Mouse (Mus musculus) limb, embryonic 15.5 days (tissue): ENCODE results near the gene Lmod2. TPM values are rescaled to one million over a fixed set of nuclear protein-coding genes. Genes with fewer than 3 reads are reported as not detected.

Source experiments
- ATAC-seq: fragments of 200-750 bp; cut with Nextera tagmentation; 2 replicates; pipeline ENCODE4 v1.8.0; 2017; ENCODE audit warnings: low read depth, moderate TSS enrichment; ENCODE audit not compliant: insufficient number of reproducible peaks, low FRiP score, low TSS enrichment
- H3K27ac ChIP-seq: fragments of 300-500 bp; sonication (generic); 2 replicates; pipeline ENCODE4 v1.5.1; 2015; ENCODE audit warnings: moderate library complexity, mild to moderate bottlenecking, inconsistent platforms
- H3K27me3 ChIP-seq: fragments of 300-500 bp; sonication (generic); 2 replicates; pipeline ENCODE4 v1.6.1; 2015; ENCODE audit warnings: inconsistent platforms
- H3K36me3 ChIP-seq: fragments of 300-500 bp; sonication (generic); 2 replicates; pipeline ENCODE4 v1.6.1; 2015; ENCODE audit warnings: inconsistent platforms
- H3K4me1 ChIP-seq: fragments of 300-500 bp; sonication (generic); 2 replicates; pipeline ENCODE4 v1.6.1; 2015; ENCODE audit warnings: inconsistent platforms
- H3K4me2 ChIP-seq: fragments of 300-500 bp; sonication (generic); 2 replicates; pipeline ENCODE4 v1.6.1; 2015; ENCODE audit warnings: mild to moderate bottlenecking, inconsistent platforms
- H3K4me3 ChIP-seq: fragments of 300-500 bp; sonication (generic); 2 replicates; pipeline ENCODE4 v1.5.1; 2015; ENCODE audit warnings: mild to moderate bottlenecking, inconsistent platforms
- H3K9ac ChIP-seq: fragments of 300-500 bp; sonication (generic); 2 replicates; pipeline ENCODE4 v1.6.1; 2015; ENCODE audit warnings: inconsistent platforms
- H3K9me3 ChIP-seq: fragments of 300-500 bp; sonication (generic); 2 replicates; pipeline ENCODE4 v1.6.1; 2016; ENCODE audit warnings: inconsistent platforms
- WGBS: fragments of 180-500 bp; shearing (Covaris S2); methylation state at CpG from one replicate; pipeline ENCODE4 v1.1.7; 2015; 5-methylcytosine and 5-hydroxymethylcytosine counted together
- polyA plus RNA-seq: library from polyadenylated mRNA; unstranded; fragments of >200 nt; fragmentation: Nextera tagmentation; extraction: Ambion mirVana; gene quantifications from 2 replicates; pipeline ENCODE4 v1.2.1, GENCODE M21; 2015

The Lmod2 gene
- polyA plus RNA-seq, 1 experiment from 2014 or later = 2.3 TPM

GRCm38 (mm10) chr6:24604289-24604688 lies 6.7 kb downstream of the Lmod2 start:
- no peak overlapping the region for H3K4me2 ChIP-seq
- no peak for ATAC-seq
- WGBS = 91% methylated on average over 7 of the region's 7 CpGs
- no peak overlapping the region for H3K27ac ChIP-seq
- H3K36me3 ChIP-seq = no peaks in the 10 kb centered on the region
- no peaks in the 10 kb centered on the region for H3K27me3 ChIP-seq
- no peaks in the 10 kb centered on the region for H3K4me1 ChIP-seq
- no peak overlapping the region for H3K9ac ChIP-seq
- no peaks in the 10 kb centered on the region for H3K9me3 ChIP-seq
- no peak overlapping the region for H3K4me3 ChIP-seq

GRCm38 (mm10) chr6:24605631-24606030 lies 8.1 kb downstream of the Lmod2 start:
- Histone ChIP-seq H3K27me3 (no peaks in the 10 kb centered on the region), H3K4me3 (no peak overlapping the region), H3K9me3 (no peaks in the 10 kb centered on the region), H3K4me1 (no peaks in the 10 kb centered on the region), H3K4me2 (no peak overlapping the region), H3K27ac (no peak overlapping the region), H3K9ac (no peak overlapping the region), H3K36me3 (no peaks in the 10 kb centered on the region)
- 88% methylated on average over 8 of the region's 8 CpGs for WGBS
- ATAC-seq = no peak

GRCm38 (mm10) chr6:24606512-24606911 lies 8.9 kb downstream of the Lmod2 start:
- no peak overlapping the region for H3K4me3 ChIP-seq
- 77% methylated on average over 10 of the region's 10 CpGs for WGBS
- no peak overlapping the region for H3K9ac ChIP-seq
- no peaks in the 10 kb centered on the region for H3K4me1 ChIP-seq
- H3K27ac ChIP-seq = no peak overlapping the region
- no peak for ATAC-seq
- H3K27me3 ChIP-seq = no peaks in the 10 kb centered on the region
- no peaks in the 10 kb centered on the region for H3K36me3 ChIP-seq
- no peaks in the 10 kb centered on the region for H3K9me3 ChIP-seq
- no peak overlapping the region for H3K4me2 ChIP-seq

- WGBS = 82% methylated on average over 15 of the region's 15 CpGs
- Histone ChIP-seq H3K36me3 (0 out of 2 replicates have a peak, but pooled peaks cover under 1% of the 10 kb centered on the region), H3K9ac (no peak overlapping the region), H3K4me2 (no peak overlapping the region), H3K4me1 (no peaks in the 10 kb centered on the region), H3K9me3 (no peaks in the 10 kb centered on the region), H3K4me3 (no peak overlapping the region), H3K27me3 (no peaks in the 10 kb centered on the region), H3K27ac (no peak overlapping the region)
- no peak for ATAC-seq
Measured at GRCm38 (mm10) chr6:24607531-24607930, 10.0 kb downstream of the Lmod2 start.

GRCm38 (mm10) chr6:24608129-24608528 lies 10.6 kb downstream of the Lmod2 start:
- Histone ChIP-seq H3K27me3 (no peaks in the 10 kb centered on the region), H3K4me2 (no peak overlapping the region), H3K9me3 (no peaks in the 10 kb centered on the region), H3K36me3 (0 out of 2 replicates have a peak, but pooled peaks cover 3% of the 10 kb centered on the region), H3K27ac (no peak overlapping the region), H3K4me1 (no peaks in the 10 kb centered on the region), H3K9ac (no peak overlapping the region), H3K4me3 (no peak overlapping the region)
- ATAC-seq = no peak
- 82% methylated on average over 4 of the region's 4 CpGs for WGBS

GRCm38 (mm10) chr6:24608682-24609081 lies 11.1 kb downstream of the Lmod2 start:
- H3K27ac ChIP-seq = no peak overlapping the region
- peaks cover 7% of the 10 kb centered on the region; the same call in 1 of the 2 replicates for H3K36me3 ChIP-seq
- no peaks in the 10 kb centered on the region for H3K9me3 ChIP-seq
- H3K9ac ChIP-seq = no peak overlapping the region
- H3K4me2 ChIP-seq = no peak overlapping the region
- H3K4me3 ChIP-seq = no peak overlapping the region
- 85% methylated on average over 3 of the region's 3 CpGs for WGBS
- H3K27me3 ChIP-seq = no peaks in the 10 kb centered on the region
- no peaks in the 10 kb centered on the region for H3K4me1 ChIP-seq
- ATAC-seq = no peak

- WGBS = 58% methylated on average over 4 of the region's 4 CpGs
- H3K27me3 ChIP-seq = no peaks in the 10 kb centered on the region
- H3K9ac ChIP-seq = no peak overlapping the region
- no peak for ATAC-seq
- peaks cover 8% of the 10 kb centered on the region; the same call in 1 of the 2 replicates for H3K36me3 ChIP-seq
- no peaks in the 10 kb centered on the region for H3K9me3 ChIP-seq
- no peak overlapping the region for H3K27ac ChIP-seq
- no peak overlapping the region for H3K4me2 ChIP-seq
- no peaks in the 10 kb centered on the region for H3K4me1 ChIP-seq
- H3K4me3 ChIP-seq = no peak overlapping the region
Measured at GRCm38 (mm10) chr6:24609531-24609930, 12.0 kb downstream of the Lmod2 start.

- Histone ChIP-seq H3K4me1 (no peaks in the 10 kb centered on the region), H3K27ac (no peak overlapping the region), H3K27me3 (no peaks in the 10 kb centered on the region), H3K9me3 (no peaks in the 10 kb centered on the region), H3K4me3 (no peak overlapping the region), H3K4me2 (no peak overlapping the region), H3K9ac (no peak overlapping the region), H3K36me3 (peaks cover 17% of the 10 kb centered on the region)
- WGBS = 88% methylated on average over 4 of the region's 4 CpGs
- no peak for ATAC-seq
Measured at GRCm38 (mm10) chr6:24610358-24610757, 12.8 kb downstream of the Lmod2 start.

GRCm38 (mm10) chr6:24612074-24612755 lies 14.7 kb downstream of the Lmod2 start:
- Histone ChIP-seq H3K36me3 (peaks cover 28% of the 10 kb centered on the region), H3K9ac (no peak overlapping the region), H3K4me2 (no peak overlapping the region), H3K27ac (no peak overlapping the region), H3K27me3 (no peaks in the 10 kb centered on the region), H3K4me3 (no peak overlapping the region), H3K9me3 (no peaks in the 10 kb centered on the region), H3K4me1 (no peaks in the 10 kb centered on the region)
- WGBS = 92% methylated on average over 7 of the region's 7 CpGs
- ATAC-seq = no peak

GRCm38 (mm10) chr6:24613346-24613745 lies 15.8 kb downstream of the Lmod2 start:
- WGBS = 95% methylated on average over 6 of the region's 6 CpGs
- Histone ChIP-seq H3K27me3 (no peaks in the 10 kb centered on the region), H3K9me3 (no peaks in the 10 kb centered on the region), H3K9ac (no peak overlapping the region), H3K4me1 (no peaks in the 10 kb centered on the region), H3K36me3 (peaks cover 37% of the 10 kb centered on the region), H3K4me3 (no peak overlapping the region), H3K27ac (no peak overlapping the region), H3K4me2 (no peak overlapping the region)
- no peak for ATAC-seq

GRCm38 (mm10) chr6:24613918-24614317 lies 16.4 kb downstream of the Lmod2 start:
- no peak for ATAC-seq
- peaks cover 37% of the 10 kb centered on the region for H3K36me3 ChIP-seq
- no peaks in the 10 kb centered on the region for H3K9me3 ChIP-seq
- H3K4me2 ChIP-seq = no peak overlapping the region
- H3K4me3 ChIP-seq = no peak overlapping the region
- no peak overlapping the region for H3K27ac ChIP-seq
- no peaks in the 10 kb centered on the region for H3K27me3 ChIP-seq
- H3K4me1 ChIP-seq = no peaks in the 10 kb centered on the region
- H3K9ac ChIP-seq = no peak overlapping the region
- 93% methylated on average over 4 of the region's 4 CpGs for WGBS

GRCm38 (mm10) chr6:24616746-24617145 lies 19.2 kb downstream of the Lmod2 start:
- H3K4me2 ChIP-seq = no peak overlapping the region
- no peaks in the 10 kb centered on the region for H3K4me1 ChIP-seq
- 80% methylated on average over 4 of the region's 4 CpGs for WGBS
- no peak for ATAC-seq
- H3K27me3 ChIP-seq = no peaks in the 10 kb centered on the region
- no peak overlapping the region for H3K27ac ChIP-seq
- no peak overlapping the region for H3K9ac ChIP-seq
- no peaks in the 10 kb centered on the region for H3K9me3 ChIP-seq
- no peak overlapping the region for H3K4me3 ChIP-seq
- peaks cover 45% of the 10 kb centered on the region for H3K36me3 ChIP-seq
